ENCODE assay signal across 9 mouse cellular contexts in genomic region chr6:91259440-91260120, GRCm38 (mm10). TPM values are rescaled to one million over a fixed set of nuclear protein-coding genes. Genes with fewer than 3 reads are reported as not detected.
DNase-seq lines count a peak whose midpoint lies in the region; ATAC-seq and TF ChIP-seq lines count a peak whose summit lies in the region.
"Had no signal": no experiment of that assay in that cellular context is flagged by ENCODE, and none has a peak within 500 bp of the region (broad histone marks: within the 10 kb centered on the region; RNA-seq: fewer than 3 reads in every experiment).

No protein-coding gene starts in this region.

- H3K9ac ChIP-seq in midbrain, postnatal 0 days (replicated peaks; ENCODE audit: low read length, poor library complexity, severe bottlenecking) = no peak overlapping the region

- no peaks in the 10 kb centered on the region for H3K36me3 ChIP-seq in midbrain, postnatal 0 days (ENCODE audit: insufficient read depth, low read length)

- no peaks in the 10 kb centered on the region for H3K9me3 ChIP-seq in midbrain, postnatal 0 days (ENCODE audit: low read length)

- intact Hi-C loops in left cerebral cortex, postnatal 25 days (cut with DNase I) = loop anchor here (2.0 kb wide), 1 partner anchor 15 kb away; no protein-coding TSS in a partner anchor

- no peak for TF ChIP-seq CTCF in midbrain, postnatal 0 days (IDR thresholded peaks at IDR 0.05)

- peak; percentile 24 for DNase-seq in urinary bladder, postnatal 14 days (ENCODE audit: low spot score)
- DNase-seq in urinary bladder, postnatal 36 days (ENCODE audit: low spot score in 2 of 2) = no peak
- peak; percentile 87 for DNase-seq in brain, adult 2 months (ENCODE audit: low read depth, low spot score)
- DNase-seq in left cerebral cortex, postnatal 25 days (ENCODE audit: low spot score in 2 of 2) = peak; percentile 37 to 83
- no peak for DNase-seq in yolk sac, embryonic 10.5 days (ENCODE audit: low spot score)
- DNase-seq in cerebellum, adult 9-10 months = no peak
- DNase-seq in midbrain, postnatal 0 days (ENCODE audit: low spot score) = no peak

- no peak overlapping the region for H3K4me2 ChIP-seq in midbrain, postnatal 0 days (ENCODE audit: low read depth, low read length, poor library complexity, severe bottlenecking)

- H3K4me3 ChIP-seq in midbrain, postnatal 0 days (ENCODE audit: low read depth, low read length) = no peak overlapping the region

- no peak overlapping the region for H3K27ac ChIP-seq in midbrain, postnatal 0 days (ENCODE audit: low read depth, low read length)

- no peaks in the 10 kb centered on the region for H3K27me3 ChIP-seq in midbrain, postnatal 0 days (ENCODE audit: insufficient read depth, low read length)

- ATAC-seq in midbrain, postnatal 0 days (ENCODE audit: low FRiP score) = no peak

- H3K4me1 ChIP-seq in midbrain, postnatal 0 days (ENCODE audit: insufficient read depth, low read length) = no peaks in the 10 kb centered on the region

- WGBS in midbrain, postnatal 0 days = 84% methylated on average over 16 of the region's 16 CpGs

RNA-seq across cellular contexts. Expression of gene Fbln2, which starts 47.3 kb away (rescaled TPM):
- 1 to 10 TPM; 3.9 to 6.5 TPM for total RNA-seq in left cerebral cortex, postnatal 25 days (2021)
- 32.0 and 33.5 TPM in 2 replicates for total RNA-seq in midbrain, postnatal 0 days (2014; rRNA removed)
- 12.1 and 15.3 TPM in 2 replicates for polyA plus RNA-seq in midbrain, postnatal 0 days (2015; fragmentation: Nextera tagmentation; extraction: Ambion mirVana)
- total RNA-seq: common myeloid progenitor, adult 5-6 weeks; granulocyte monocyte progenitor cell, adult 5-6 weeks had no signal

Comparison
In these comparisons a context has a peak if more than half of its experiments do, and no peak if none do; other contexts are left out.
1. DNase-seq: peak in urinary bladder, postnatal 14 days (single experiment), brain, adult 2 months (single experiment) and left cerebral cortex, postnatal 25 days (2 of 2); none in urinary bladder, postnatal 36 days (0 of 2), yolk sac, embryonic 10.5 days (single experiment), cerebellum, adult 9-10 months (single experiment) and midbrain, postnatal 0 days (single experiment).